Mouse (Mus musculus): ENCODE measurements around the gene Ap1s3.

Gene Ap1s3

DNA sequence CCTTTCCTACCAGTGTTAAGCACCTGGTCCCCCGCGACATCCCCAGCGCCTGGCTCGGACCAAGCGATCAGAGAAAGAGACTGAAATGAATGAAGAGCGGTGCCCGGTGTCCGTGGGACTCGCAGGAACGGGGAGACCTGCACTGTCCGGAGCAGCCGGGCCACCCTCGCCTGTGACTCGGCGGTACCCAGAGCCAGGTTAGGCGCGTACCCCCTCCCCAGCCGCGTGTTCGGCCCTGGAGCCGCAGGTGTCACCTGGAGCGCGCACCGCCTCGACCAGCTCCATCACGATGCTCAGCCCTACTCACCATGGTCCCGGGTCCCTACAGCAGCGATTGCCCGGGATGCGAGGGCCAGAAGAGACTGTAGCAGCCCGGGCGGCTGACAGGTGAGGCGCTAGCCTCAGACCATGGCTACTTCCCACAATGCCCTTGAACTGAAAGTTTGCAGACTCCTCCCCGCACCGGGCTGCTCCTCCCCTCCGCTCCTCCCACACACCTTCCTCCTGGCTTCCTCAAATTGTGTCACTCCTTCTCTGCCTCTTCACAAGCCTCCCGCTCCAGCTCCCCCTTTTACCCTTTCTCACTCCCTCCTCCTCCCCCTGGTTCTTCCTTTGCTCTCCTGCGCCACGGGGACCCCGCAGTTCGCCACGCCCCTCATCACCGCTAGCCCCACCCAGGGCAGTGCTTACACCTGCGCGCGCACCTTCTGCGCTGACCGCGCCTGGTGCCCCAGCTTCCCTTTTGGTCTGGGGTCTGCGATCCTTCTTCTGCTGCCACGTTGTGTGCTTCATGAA is at the start of gene Ap1s3:
Gene Ap1s3, minus strand, starts transcription at position 430 of the 795 bp plus-strand sequence.
- no peak for DNase-seq (ENCODE audit: low read depth, low spot score)

DNA sequence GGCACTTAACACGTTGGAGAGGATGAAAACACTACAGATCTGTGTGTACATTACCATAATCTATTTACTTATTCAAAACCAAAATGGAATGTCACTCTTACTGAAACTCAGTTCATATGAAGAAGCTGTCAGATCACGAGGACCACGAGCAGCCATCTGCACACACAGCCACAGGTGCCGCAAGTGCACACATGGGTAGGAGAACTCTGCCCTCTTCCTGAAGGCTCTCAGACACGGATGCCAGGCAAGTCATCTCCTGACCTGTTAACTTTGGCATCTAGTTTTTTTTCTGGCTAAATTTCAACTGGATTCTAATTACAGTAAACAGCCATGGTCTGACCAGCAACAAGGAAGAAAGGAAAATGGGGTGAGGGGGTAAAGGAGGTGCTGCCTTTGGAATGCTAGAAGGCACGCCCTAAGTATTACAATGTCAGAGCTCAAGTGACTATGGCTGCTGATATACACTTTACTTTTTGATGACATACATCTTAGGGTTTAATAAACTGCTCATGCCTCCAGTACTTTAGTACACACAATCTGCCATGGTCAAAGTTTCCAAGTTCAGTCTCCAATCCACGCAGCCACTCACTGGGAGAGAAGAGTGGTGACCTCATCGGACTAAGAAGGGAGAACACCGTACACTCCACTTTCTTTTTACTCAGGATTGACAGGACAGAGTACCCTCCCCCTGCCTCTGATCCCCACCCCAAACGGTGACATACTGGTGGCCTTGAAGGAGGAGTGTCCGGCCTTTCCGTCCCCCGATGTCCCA is 42.6 kb upstream of the Ap1s3 start:
- no peak for DNase-seq (ENCODE audit: low read depth, low spot score)

DNA sequence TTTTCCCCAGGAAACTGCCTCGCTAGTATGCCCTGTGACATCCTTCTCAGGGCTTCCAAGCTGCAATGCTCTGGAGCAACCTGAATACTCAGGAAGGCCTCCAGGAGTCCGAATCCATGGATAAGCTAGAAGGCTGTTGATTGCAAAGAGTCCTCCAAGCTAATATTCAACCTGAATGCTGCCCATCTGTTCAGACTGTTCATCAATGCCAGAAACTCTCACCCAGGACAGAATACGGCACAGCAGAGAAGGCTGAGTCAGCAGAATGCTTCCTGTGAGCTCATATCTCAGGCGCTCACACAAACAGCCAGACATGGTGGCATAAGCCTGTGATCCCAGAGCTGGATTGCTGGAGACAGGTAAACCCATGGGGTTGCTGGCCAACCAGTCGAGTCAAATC is 41.3 kb upstream of the Ap1s3 start:
- no peak for DNase-seq (ENCODE audit: low read depth, low spot score)

DNA sequence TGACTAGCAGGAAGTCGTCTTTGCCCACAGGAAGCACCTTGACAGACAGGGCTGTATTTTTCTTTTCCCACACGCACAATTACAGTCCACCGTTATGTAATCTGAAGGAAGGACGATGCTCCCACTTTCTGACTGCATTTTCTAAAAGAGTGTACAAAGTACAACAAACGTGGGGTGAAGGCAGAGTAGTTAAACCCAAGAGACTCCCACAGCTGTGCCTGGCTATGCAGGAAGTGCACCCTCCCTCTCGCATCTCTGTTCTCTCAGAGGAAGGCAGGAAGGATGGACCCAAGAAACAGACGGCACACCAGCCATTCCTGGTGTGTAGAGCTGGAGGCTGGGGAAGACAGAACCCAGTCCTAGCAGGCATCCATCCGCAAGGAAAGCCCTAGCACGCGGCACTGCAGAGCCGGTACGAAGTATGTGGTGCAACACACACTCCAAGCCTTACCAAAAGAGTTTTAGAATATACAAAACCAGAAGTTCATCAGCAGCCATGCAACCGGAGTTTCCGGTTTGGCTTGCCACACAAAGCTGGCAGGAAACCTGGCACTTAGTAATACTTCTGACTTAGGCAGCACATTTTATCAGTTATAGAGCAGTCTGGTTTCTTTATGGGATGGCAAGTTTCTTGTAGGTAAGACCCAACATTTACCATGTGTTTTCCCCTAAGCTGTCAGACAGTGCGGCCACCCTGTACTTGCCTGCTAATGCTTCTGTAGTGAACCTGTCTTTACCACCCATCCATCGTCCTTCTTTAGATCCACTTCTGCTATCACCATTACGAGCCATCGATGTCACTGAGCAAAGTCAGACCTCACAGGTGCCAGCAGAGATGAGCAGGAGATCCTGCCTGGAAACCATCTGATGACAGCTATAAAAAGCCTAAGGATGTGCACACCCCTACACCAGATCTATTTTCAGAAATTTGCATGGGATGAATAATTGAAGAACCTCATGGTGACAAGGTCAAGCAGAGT is 39.7 kb upstream of the Ap1s3 start:
- DNase-seq (ENCODE audit: low read depth, low spot score) = no peak

DNA sequence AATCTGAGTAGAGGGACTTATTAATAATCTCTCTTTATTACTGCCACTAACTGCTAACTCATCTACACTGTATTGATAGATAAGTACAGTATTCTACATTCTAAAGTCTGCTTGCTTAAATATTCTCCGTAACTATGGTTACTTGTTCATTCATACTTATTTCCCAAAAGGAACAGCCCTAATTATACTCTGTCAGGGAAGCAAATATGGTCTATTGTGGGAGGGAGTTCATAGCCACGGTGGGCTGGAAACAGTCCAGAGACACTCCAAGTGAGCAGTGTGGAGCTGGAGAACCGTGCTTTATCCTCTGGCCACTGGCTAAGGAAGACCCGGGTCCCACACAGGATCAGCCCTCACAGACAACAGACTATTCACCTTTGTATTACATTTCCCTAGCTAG is 38.9 kb upstream of the Ap1s3 start:
- no peak for DNase-seq (ENCODE audit: low read depth, low spot score)

- DNase-seq (ENCODE audit: low read depth, low spot score) = no peak
Measured at GRCm38 (mm10) chr1:79710216-79710615, 38.4 kb upstream of the Ap1s3 start.

DNA sequence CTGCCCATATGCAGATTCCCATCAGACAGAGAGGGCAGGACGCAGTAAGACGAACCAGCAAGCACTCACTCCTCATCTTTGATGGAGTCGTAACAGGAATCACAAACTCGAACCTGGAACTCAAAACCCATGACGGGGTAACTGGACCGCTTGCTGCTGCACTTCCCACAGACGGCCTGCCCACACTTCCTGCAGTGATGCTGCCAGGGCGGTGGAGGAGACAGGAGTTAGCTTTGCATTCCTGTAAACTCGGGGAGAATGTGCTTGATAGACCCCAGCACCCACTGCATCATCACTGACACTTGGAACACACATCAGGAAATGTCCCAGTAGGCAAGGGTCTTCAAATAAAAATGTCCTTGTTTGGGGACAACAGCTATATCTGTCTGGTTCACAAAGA is 35.6 kb upstream of the Ap1s3 start:
- no peak for DNase-seq (ENCODE audit: low read depth, low spot score)

GRCm38 (mm10) chr1:79706707-79707106 is 34.9 kb upstream of the Ap1s3 start:
- DNase-seq (ENCODE audit: low read depth, low spot score) = no peak

GRCm38 (mm10) chr1:79704672-79705071 is 32.9 kb upstream of the Ap1s3 start:
- no peak for DNase-seq (ENCODE audit: low read depth, low spot score)

DNA sequence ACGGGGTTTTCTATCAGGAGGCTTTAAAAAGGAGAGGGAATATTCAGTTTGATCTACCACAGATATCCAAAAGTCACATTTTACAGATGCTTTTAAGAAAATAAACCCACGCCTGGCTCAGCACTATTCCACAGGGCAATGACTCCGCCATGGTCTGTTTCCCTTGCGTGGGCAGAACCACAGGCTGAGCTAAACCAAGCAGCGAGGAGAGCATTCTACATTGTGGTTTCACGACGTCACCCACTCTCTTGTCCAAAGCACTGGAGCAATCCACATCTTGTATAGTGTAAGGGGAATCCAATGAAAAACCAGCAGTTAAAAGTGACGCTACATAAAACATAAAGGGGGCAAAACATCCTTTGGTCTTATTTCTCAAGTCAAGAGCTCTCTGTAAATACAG is 31.7 kb upstream of the Ap1s3 start:
- no peak for DNase-seq (ENCODE audit: low read depth, low spot score)

- DNase-seq (ENCODE audit: low read depth, low spot score) = no peak
Measured at GRCm38 (mm10) chr1:79698506-79698905, 26.7 kb upstream of the Ap1s3 start.

GRCm38 (mm10) chr1:79697382-79697781 is 25.6 kb upstream of the Ap1s3 start:
- DNase-seq (ENCODE audit: low read depth, low spot score) = peak; percentile 45

DNA sequence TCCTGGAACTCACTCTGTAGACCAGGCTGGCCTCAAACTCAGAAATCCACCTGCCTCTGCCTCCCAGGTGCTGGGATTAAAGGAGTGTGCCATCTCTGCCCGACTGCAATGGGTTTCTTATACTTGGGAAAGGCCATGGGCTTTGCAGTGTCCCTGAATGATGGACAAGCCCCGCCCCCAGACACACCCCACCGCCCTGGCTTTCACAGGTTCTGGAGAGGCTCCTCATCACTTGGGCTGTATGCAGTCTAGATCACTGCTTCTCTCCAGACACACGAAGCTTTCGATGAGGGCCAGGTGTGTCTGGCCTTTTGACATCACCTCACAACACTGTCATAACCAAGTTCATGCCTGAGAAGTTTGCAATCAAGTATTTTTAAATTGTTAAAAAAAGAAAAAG is 25.2 kb upstream of the Ap1s3 start:
- no peak for DNase-seq (ENCODE audit: low read depth, low spot score)

DNA sequence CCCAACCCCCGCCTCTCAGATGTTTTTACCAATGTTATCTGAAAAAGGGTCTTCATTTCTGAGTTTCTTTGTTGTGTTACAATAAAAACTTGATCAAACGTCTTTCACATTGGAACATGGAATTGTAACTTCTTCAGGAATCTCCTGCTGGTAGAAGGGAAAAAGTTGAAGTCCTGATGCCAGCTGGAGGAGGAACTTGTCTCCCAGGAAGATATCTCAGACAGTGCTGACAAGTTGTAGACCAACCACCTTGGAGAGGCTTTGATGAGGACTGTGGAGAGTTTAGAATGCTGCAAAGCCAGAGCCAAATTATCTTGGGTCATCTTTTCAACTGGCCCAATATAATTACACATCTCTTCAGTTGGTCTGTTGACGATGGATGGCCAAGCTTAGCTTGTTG is 20.7 kb upstream of the Ap1s3 start:
- no peak for DNase-seq (ENCODE audit: low read depth, low spot score)

DNA sequence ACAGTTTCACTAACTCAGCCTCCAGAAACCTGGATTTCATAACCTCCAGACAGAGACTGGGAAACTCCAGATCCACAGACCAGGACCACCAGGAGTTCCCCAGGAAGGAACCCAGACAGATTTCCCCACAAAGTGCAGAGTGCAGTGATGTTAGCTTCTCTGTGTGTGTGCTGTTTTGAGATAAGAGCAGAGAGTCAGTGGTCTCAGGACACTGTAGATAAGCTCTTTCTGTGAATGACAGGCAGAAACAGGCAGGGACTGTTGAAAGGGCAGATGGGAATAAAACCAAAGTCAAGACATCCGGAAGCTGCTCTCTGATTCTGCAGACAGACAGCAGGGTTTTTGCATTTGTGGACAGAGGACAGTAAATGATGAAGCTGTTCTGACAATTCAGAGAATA is 15.5 kb upstream of the Ap1s3 start:
- DNase-seq (ENCODE audit: low read depth, low spot score) = no peak

- no peak for DNase-seq (ENCODE audit: low read depth, low spot score)
Measured at GRCm38 (mm10) chr1:79684027-79684426, 12.3 kb upstream of the Ap1s3 start.

- DNase-seq (ENCODE audit: low read depth, low spot score) = no peak
Measured at GRCm38 (mm10) chr1:79682936-79683335, 11.2 kb upstream of the Ap1s3 start.

GRCm38 (mm10) chr1:79680777-79681176 is 9.0 kb upstream of the Ap1s3 start:
- no peak for DNase-seq (ENCODE audit: low read depth, low spot score)

- no peak for DNase-seq (ENCODE audit: low read depth, low spot score)
Measured at GRCm38 (mm10) chr1:79678117-79678684, 6.4 kb upstream of the Ap1s3 start.

GRCm38 (mm10) chr1:79675716-79676115 is 3.9 kb upstream of the Ap1s3 start:
- no peak for DNase-seq (ENCODE audit: low read depth, low spot score)

- no peak for DNase-seq (ENCODE audit: low read depth, low spot score)
Measured at GRCm38 (mm10) chr1:79671196-79671542, 603 bp downstream of the Ap1s3 start.
